Mouse (Mus musculus): Measurements from ENCODE around the gene Gltp.

DNA sequence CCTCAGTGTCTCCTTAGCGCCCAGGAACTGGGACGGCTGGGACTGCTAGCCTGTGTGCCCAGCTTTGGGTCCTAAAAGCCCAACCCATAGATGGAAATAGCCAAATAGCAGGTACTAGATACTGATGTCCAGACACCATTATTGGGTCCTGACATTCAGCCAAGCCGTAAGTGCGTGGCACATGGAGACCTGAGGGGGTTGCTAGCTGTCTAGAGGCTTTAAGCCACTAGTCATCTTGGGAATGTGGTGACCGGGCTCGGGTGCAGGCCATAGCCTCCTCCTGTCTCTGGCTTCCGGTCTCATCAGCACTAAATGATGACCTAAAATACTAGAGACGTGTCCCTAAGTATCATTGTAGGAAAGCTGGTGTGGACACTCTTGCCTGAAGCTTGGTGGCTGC is 27.2 kb upstream of the Gltp start:
- TF ChIP-seq CTCF (IDR thresholded peaks at IDR 0.05; ENCODE audit: control insufficient read depth, insufficient read depth, insufficient read length): no peak
- no peak for TF ChIP-seq USF1 (IDR thresholded peaks at IDR 0.05; ENCODE audit: low read depth)
- TF ChIP-seq MAX (IDR thresholded peaks at IDR 0.05): no peak
- TF ChIP-seq MYOD1 (IDR thresholded peaks at IDR 0.05; ENCODE audit: control insufficient read depth, insufficient read length, low read depth): no peak
